Mouse (Mus musculus): ENCODE measurements around the gene Prss56.

DNA sequence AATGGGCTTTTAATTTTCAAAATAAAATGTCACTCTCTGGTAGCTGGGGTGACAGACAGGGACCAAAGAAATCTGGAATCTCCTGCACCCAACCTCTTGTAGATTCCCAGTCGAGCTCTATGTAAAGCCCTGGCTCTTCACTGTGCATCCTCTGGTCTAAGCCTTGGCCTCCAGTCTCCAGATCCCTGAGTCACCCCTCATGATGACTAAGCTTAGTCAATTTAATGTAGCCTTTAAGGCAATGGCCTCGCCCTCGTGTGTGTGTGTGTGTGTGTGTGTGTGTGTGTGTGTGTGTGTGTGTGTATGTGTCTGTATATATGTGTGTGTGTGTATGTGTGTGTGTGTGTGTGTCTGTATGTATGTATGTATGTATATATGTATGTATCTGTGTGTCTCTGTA lies 23.7 kb upstream of the Prss56 start:
- TF ChIP-seq CTCF (IDR thresholded peaks at IDR 0.05; ENCODE audit: low read depth): no peak
- no peak for TF ChIP-seq EP300 (optimal IDR thresholded peaks at IDR 0.05)
